Mouse (Mus musculus): ENCODE measurements around the gene 1110059G10Rik. TPM values are rescaled to one million over a fixed set of nuclear protein-coding genes. Genes with fewer than 3 reads are reported as not detected.

The 1110059G10Rik gene
- polyA plus RNA-seq, 1 experiment from 2014 or later, result 12.0 TPM

Other genes with a start within 250 kb of the 1110059G10Rik start
- not detected in 2 replicates for gene Topaz1, start 203.7 kb downstream of the 1110059G10Rik start, polyA plus RNA-seq (2015; fragmentation: Nextera tagmentation; extraction: Ambion mirVana)
- gene Tcaim, start 145.5 kb downstream of the 1110059G10Rik start, polyA plus RNA-seq (2015; fragmentation: Nextera tagmentation; extraction: Ambion mirVana), result 2.0 and 2.1 TPM in 2 replicates
- 0.16 TPM in 1 of 2 replicates, not detected in the other for gene Gm35549, start 107.0 kb downstream of the 1110059G10Rik start, polyA plus RNA-seq (2015; fragmentation: Nextera tagmentation; extraction: Ambion mirVana)
- gene Zfp445, start 85.0 kb downstream of the 1110059G10Rik start, polyA plus RNA-seq (2015; fragmentation: Nextera tagmentation; extraction: Ambion mirVana), result 19.4 and 20.3 TPM in 2 replicates
- gene Zkscan7, start 65.3 kb downstream of the 1110059G10Rik start, polyA plus RNA-seq (2015; fragmentation: Nextera tagmentation; extraction: Ambion mirVana), result 0.69 and 1.0 TPM in 2 replicates
- gene Zfp105, start 27.9 kb downstream of the 1110059G10Rik start, polyA plus RNA-seq (2015; fragmentation: Nextera tagmentation; extraction: Ambion mirVana), result 1.6 and 1.8 TPM in 2 replicates
- 26.9 and 30.4 TPM in 2 replicates for gene Kif15, start within 50 bp of the 1110059G10Rik start, polyA plus RNA-seq (2015; fragmentation: Nextera tagmentation; extraction: Ambion mirVana)
- 6.5 and 6.6 TPM in 2 replicates for gene Tmem42, start 70.3 kb upstream of the 1110059G10Rik start, polyA plus RNA-seq (2015; fragmentation: Nextera tagmentation; extraction: Ambion mirVana)
- gene Tgm4, start 83.7 kb upstream of the 1110059G10Rik start, polyA plus RNA-seq (2015; fragmentation: Nextera tagmentation; extraction: Ambion mirVana), result 0.12 and 0.13 TPM in 2 replicates
- 26.3 and 27.6 TPM in 2 replicates for gene Zdhhc3, start 162.2 kb upstream of the 1110059G10Rik start, polyA plus RNA-seq (2015; fragmentation: Nextera tagmentation; extraction: Ambion mirVana)
- 63.6 and 67.5 TPM in 2 replicates for gene Exosc7, start 162.2 kb upstream of the 1110059G10Rik start, polyA plus RNA-seq (2015; fragmentation: Nextera tagmentation; extraction: Ambion mirVana)
- gene Clec3b, start 199.9 kb upstream of the 1110059G10Rik start, polyA plus RNA-seq (2015; fragmentation: Nextera tagmentation; extraction: Ambion mirVana), result 0.20 TPM in 1 of 2 replicates, not detected in the other